ENCODE assay signal across 28 mouse cellular contexts in genomic region chr16:33658121-33658520, GRCm38 (mm10).
"Had no signal": no experiment of that assay in that cellular context is flagged by ENCODE, and none has a peak within 500 bp of the region (broad histone marks: within the 10 kb centered on the region; RNA-seq: fewer than 3 reads in every experiment).

No protein-coding gene starts in this region.

- ATAC-seq: forebrain, embryonic 13.5 days; forebrain, embryonic 14.5 days; forebrain, embryonic 15.5 days; forebrain, embryonic 16.5 days; forebrain, postnatal 0 days had no signal

- H3K27ac ChIP-seq: embryonic facial prominence, embryonic 10.5 days; embryonic facial prominence, embryonic 12.5 days; embryonic facial prominence, embryonic 13.5 days; embryonic facial prominence, embryonic 15.5 days; forebrain, embryonic 10.5 days; forebrain, embryonic 12.5 days; forebrain, embryonic 13.5 days; forebrain, embryonic 15.5 days; gastrocnemius, adult 2 months; heart, adult 2 months had no signal

- H3K4me3 ChIP-seq: embryonic facial prominence, embryonic 10.5 days; embryonic facial prominence, embryonic 12.5 days; embryonic facial prominence, embryonic 13.5 days; embryonic facial prominence, embryonic 15.5 days; erythroblast, embryonic 14.5 days; forebrain, embryonic 10.5 days; forebrain, embryonic 12.5 days; forebrain, embryonic 13.5 days; forebrain, embryonic 15.5 days; gastrocnemius, adult 2 months; heart, adult 2 months had no signal

- H3K27me3 ChIP-seq: embryonic facial prominence, embryonic 12.5 days; embryonic facial prominence, embryonic 13.5 days; embryonic facial prominence, embryonic 15.5 days; forebrain, embryonic 12.5 days; forebrain, embryonic 13.5 days; forebrain, embryonic 15.5 days had no signal

- H3K36me3 ChIP-seq: embryonic facial prominence, embryonic 10.5 days; embryonic facial prominence, embryonic 12.5 days; embryonic facial prominence, embryonic 13.5 days; embryonic facial prominence, embryonic 15.5 days; forebrain, embryonic 10.5 days; forebrain, embryonic 12.5 days; forebrain, embryonic 15.5 days had no signal

- H3K4me2 ChIP-seq: embryonic facial prominence, embryonic 12.5 days; embryonic facial prominence, embryonic 13.5 days; embryonic facial prominence, embryonic 15.5 days; forebrain, embryonic 12.5 days; forebrain, embryonic 13.5 days; forebrain, embryonic 15.5 days had no signal

- H3K9ac ChIP-seq: embryonic facial prominence, embryonic 12.5 days; embryonic facial prominence, embryonic 13.5 days; embryonic facial prominence, embryonic 15.5 days; forebrain, embryonic 12.5 days; forebrain, embryonic 13.5 days; forebrain, embryonic 15.5 days; forebrain, postnatal 0 days had no signal

- DNase-seq: cerebellum, adult 18-20 months; cerebellum, adult 2 months; cerebellum, adult 8-10 months; cerebellum, adult 9-10 months; cerebellum, adult 9-11 months; cerebellum, postnatal 10 days; cerebellum, postnatal 14 days; cerebellum, postnatal 25 days; cerebellum, postnatal 36 days; embryo, embryonic 11 days; forebrain, postnatal 0 days; gastrocnemius, adult 2 months; gastrocnemius, postnatal 10 days; gastrocnemius, postnatal 14 days; gastrocnemius, postnatal 25 days; gastrocnemius, postnatal 36 days; heart, adult 2 months had no signal

- H3K4me1 ChIP-seq: embryonic facial prominence, embryonic 12.5 days; embryonic facial prominence, embryonic 13.5 days; embryonic facial prominence, embryonic 15.5 days; forebrain, embryonic 12.5 days; forebrain, embryonic 13.5 days; forebrain, embryonic 15.5 days had no signal

- H3K9me3 ChIP-seq: embryonic facial prominence, embryonic 10.5 days; embryonic facial prominence, embryonic 12.5 days; embryonic facial prominence, embryonic 13.5 days; embryonic facial prominence, embryonic 15.5 days; forebrain, embryonic 10.5 days; forebrain, embryonic 12.5 days; forebrain, embryonic 13.5 days; forebrain, embryonic 15.5 days had no signal
